Mouse (Mus musculus) mammary gland, adult 2 months (tissue): ENCODE measurements around the gene Cyp4f18. TPM values are rescaled to one million over a fixed set of nuclear protein-coding genes. Genes with fewer than 3 reads are reported as not detected.

Experiments used
- polyA plus RNA-seq: library from polyadenylated mRNA; depleted of rRNA; stranded (reverse); fragments of >200 nt; gene quantifications from 2 replicates; pipeline ENCODE4 v1.2.3, GENCODE M21; 2012; ENCODE audit warnings: low replicate concordance; rRNA removed

Cyp4f18 gene
- 24.4 and 32.5 TPM in 2 replicates for polyA plus RNA-seq

GRCm38 (mm10) chr8:72009473-72009872 is at the start of gene Cyp4f18:
Cyp4f18 (minus strand) TSS chr8:72009626.

GRCm38 (mm10) chr8:72040918-72041317 is 31.5 kb upstream of the Cyp4f18 start, which contains the start of gene Olfr372:
Olfr372 (plus strand) TSS chr8:72041218.

GRCm38 (mm10) chr8:71950482-71951221 is 58.8 kb downstream of the Cyp4f18 start, which contains the start of gene Zfp961:
Zfp961 (plus strand) TSS chr8:71951038.

Other genes with a start within 250 kb of the Cyp4f18 start
- gene Zfp709, start 127.6 kb downstream of the Cyp4f18 start, polyA plus RNA-seq: 0.59 and 0.86 TPM in 2 replicates
- gene Zfp882, start 101.0 kb downstream of the Cyp4f18 start, polyA plus RNA-seq: 0.43 and 0.86 TPM in 2 replicates
- 1.5 and 4.1 TPM in 2 replicates for gene Zfp617, start 101.0 kb downstream of the Cyp4f18 start, polyA plus RNA-seq
- gene Zfp961, start 58.6 kb downstream of the Cyp4f18 start, polyA plus RNA-seq: 2.8 and 6.7 TPM in 2 replicates
- gene Olfr372, start 31.6 kb upstream of the Cyp4f18 start, polyA plus RNA-seq: not detected in 2 replicates
- gene Olfr373, start 73.6 kb upstream of the Cyp4f18 start, polyA plus RNA-seq: not detected in 2 replicates
- 0.01 TPM in 1 of 2 replicates, not detected in the other for gene Olfr374, start 97.4 kb upstream of the Cyp4f18 start, polyA plus RNA-seq
- 85.9 and 92.6 TPM in 2 replicates for gene Tpm4, start 125.3 kb upstream of the Cyp4f18 start, polyA plus RNA-seq
- 29.9 and 44.0 TPM in 2 replicates for gene Rab8a, start 151.6 kb upstream of the Cyp4f18 start, polyA plus RNA-seq
- 5.5 and 10.6 TPM in 2 replicates for gene Hsh2d, start 180.0 kb upstream of the Cyp4f18 start, polyA plus RNA-seq
- 0.14 and 0.19 TPM in 2 replicates for gene Cib3, start 203.2 kb upstream of the Cyp4f18 start, polyA plus RNA-seq
- gene Gm11034, start 204.0 kb upstream of the Cyp4f18 start, polyA plus RNA-seq: not detected in 2 replicates
- 31.5 and 53.5 TPM in 2 replicates for gene Fam32a, start 210.1 kb upstream of the Cyp4f18 start, polyA plus RNA-seq
- 87.1 and 87.7 TPM in 2 replicates for gene Ap1m1, start 230.4 kb upstream of the Cyp4f18 start, polyA plus RNA-seq